13 mouse cellular contexts compared by ENCODE assay signal in genomic region chr3:97238521-97238920, GRCm38 (mm10).
"Had no signal": no experiment of that assay in that cellular context is flagged by ENCODE, and none has a peak within 500 bp of the region (broad histone marks: within the 10 kb centered on the region; RNA-seq: fewer than 3 reads in every experiment).

No protein-coding gene starts in this region.

- H3K27me3 ChIP-seq: liver, embryonic 15.5 days; midbrain, embryonic 12.5 days had no signal

- H3K4me3 ChIP-seq: left cerebral cortex, adult 2 months; limb, embryonic 10.5 days; liver, embryonic 15.5 days; megakaryocyte, embryonic 14.5 days; midbrain, embryonic 12.5 days had no signal

- ATAC-seq: lung, postnatal 0 days; midbrain, embryonic 16.5 days had no signal

- DNase-seq: kidney, adult 8-10 months; kidney, postnatal 25 days; lung, adult 2 months; lung, postnatal 36 days; right cerebral cortex, postnatal 14 days; thymus, postnatal 36 days had no signal

- H3K36me3 ChIP-seq: liver, embryonic 15.5 days; midbrain, embryonic 12.5 days had no signal

- H3K27ac ChIP-seq: left cerebral cortex, adult 2 months; limb, embryonic 10.5 days; liver, embryonic 15.5 days; midbrain, embryonic 12.5 days had no signal

- H3K4me1 ChIP-seq: liver, embryonic 15.5 days; megakaryocyte, embryonic 14.5 days had no signal
